Mouse (Mus musculus) frontal cortex, adult 2 months (tissue): ENCODE results near the gene Clpsl2. TPM values are rescaled to one million over a fixed set of nuclear protein-coding genes. Genes with fewer than 3 reads are reported as not detected.
"Not testable (repeated sequence)": the region's sequence is repeated elsewhere in the genome, so short reads cannot be mapped to it uniquely, and the experiment has no call there.

Experiments
- DNase-seq, 2 experiments: peaks; one replicate each; pipeline ENCODE4 v3.0.0; 2022; ENCODE audit warnings: low spot score in 1 of 2; ENCODE audit errors: extremely low spot score in 1 of 2
- polyA plus RNA-seq: library from polyadenylated mRNA; depleted of rRNA; stranded (reverse); fragments of >200 nt; gene quantifications from 2 replicates; pipeline ENCODE4 v1.2.3, GENCODE M21; 2012

The Clpsl2 gene
- polyA plus RNA-seq, 1 experiment, result not detected

DNA sequence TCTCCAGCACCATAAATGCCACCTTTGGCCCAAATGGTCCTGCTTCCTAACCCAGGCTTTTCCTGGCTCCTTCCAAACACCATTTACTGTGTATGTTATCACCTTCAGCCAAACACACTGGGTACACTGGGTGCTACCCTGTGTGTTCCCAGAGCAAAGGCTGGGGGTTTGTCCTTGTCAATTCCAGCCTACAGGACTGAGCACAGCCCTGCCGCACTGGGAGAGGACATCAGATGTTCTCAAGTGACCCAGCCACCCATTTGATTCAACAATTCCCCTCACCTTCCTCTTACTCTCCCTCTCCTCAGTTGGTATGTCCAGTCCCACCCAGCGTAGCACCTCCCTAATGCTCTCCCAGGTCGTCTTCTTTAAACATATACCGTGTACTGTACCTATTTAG, 28.6 kb upstream of the Clpsl2 start:
- no peak for DNase-seq

DNA sequence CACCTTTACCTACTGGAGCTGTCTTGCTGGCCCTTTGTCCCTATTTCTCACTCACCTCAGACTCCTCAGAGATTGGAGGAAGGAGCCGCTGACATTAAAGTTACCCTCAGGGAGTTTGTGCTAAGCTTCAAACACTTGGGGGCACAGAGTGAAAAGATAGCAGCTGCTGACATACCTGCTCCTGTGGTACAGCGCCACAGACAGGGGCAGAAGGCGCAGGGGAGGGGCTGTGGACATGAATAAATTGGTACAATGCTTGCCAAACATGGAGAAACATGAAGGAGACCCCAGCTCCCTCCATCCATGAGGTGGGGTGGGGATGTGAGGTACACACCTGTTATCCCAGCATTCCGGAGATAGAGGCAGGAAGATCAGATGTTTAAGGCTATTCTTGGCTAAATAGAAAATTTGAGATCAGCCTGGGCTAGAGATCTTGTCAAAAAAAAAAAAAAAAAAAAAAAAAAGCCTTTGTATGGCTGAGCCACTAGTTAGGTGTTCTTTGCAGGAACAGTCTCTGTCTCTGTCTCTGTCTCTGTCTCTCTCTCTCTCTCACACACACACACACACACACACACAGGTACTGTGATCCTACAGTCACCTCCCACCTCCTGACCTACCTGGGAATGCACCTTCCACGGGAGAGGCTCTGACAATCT, 28.0 kb upstream of the Clpsl2 start:
- no peak for DNase-seq

DNA sequence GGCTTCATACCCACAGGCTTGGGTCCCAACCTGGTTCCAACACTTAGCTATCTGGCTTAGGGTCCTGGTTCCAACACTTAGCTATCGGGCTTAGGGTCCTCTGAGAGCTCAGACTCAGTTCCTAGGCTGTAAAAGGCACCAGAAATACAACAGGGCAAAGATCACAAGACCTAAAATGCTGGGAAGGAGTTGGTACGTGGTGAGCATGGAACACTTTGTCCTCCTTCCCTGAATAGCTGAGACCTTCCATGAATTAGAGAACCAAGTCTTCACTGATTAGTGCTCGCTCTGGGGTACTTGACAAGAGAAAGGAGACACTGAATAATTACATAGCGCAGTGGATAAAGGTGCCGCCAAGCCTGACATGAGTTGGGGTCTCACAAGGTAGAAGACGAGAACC, 27.3 kb upstream of the Clpsl2 start:
- no peak for DNase-seq

DNA sequence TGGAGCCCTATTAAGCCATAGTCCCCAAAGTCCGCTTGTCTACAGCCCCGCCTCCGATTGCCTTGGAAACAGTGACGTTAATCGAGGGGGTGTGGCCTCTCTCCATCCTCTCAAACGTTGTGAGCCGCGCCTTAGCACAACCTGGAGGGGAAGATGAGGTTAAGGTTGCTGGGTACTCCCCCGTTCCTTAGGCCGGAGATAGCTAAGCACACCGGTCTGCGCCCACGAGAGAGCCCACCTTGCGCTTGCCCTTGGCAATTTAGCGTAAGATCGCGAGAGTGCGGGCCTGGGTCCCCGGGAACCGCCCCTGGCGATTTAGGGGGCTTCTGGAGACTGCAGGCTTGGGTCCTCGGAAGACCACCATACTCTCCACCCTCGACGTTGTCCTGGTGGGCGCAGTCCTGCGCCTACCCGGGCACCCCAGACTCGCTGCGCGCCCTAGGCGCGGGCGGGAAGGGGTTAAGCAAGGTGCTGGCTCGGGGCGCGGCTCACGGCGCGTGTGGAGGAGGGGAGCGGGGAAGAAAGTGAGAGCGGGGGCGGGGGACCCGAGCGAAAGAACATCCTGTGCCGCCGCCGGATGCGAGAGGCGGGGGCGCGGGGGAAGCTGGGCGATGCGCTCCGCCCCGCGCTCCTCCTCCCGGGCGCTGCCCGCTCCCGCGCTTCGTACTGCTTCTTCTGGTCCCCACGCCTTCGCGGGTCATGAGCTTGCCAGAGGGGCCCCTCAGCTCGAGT, 26.4 kb upstream of the Clpsl2 start:
- DNase-seq, result peak; percentile 92 to 97

DNA sequence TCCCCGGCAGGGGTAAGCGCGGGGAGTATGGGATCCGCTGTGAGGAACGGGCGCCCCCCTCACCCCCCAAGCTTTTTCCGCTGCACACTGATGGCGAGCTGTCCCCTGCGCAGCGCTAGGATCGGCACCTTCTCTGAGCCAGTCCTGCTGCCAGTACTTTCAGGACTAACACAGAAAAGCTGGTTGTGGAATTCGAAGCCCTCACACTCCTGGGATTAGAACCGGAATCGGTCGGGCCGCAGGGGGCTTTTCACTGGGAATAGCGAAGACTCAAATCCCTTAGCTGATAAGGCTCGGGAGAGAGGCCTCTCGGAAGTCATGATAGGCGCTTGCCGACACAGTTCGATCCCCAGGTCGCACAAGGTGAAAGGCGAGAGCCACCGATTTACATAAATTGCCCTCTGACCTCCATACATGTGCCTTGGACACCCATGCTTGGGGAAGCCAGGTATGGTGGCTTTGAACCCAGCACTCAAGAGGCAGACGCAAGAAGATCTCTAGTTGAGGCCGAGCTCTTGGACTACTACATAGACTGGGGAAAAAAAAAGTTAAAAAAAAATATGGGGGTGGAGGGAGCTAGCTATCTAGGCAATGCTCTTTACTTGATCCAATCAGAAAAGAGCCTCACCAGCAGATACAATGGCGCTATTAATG, 25.7 kb upstream of the Clpsl2 start:
- no peak for DNase-seq

DNA sequence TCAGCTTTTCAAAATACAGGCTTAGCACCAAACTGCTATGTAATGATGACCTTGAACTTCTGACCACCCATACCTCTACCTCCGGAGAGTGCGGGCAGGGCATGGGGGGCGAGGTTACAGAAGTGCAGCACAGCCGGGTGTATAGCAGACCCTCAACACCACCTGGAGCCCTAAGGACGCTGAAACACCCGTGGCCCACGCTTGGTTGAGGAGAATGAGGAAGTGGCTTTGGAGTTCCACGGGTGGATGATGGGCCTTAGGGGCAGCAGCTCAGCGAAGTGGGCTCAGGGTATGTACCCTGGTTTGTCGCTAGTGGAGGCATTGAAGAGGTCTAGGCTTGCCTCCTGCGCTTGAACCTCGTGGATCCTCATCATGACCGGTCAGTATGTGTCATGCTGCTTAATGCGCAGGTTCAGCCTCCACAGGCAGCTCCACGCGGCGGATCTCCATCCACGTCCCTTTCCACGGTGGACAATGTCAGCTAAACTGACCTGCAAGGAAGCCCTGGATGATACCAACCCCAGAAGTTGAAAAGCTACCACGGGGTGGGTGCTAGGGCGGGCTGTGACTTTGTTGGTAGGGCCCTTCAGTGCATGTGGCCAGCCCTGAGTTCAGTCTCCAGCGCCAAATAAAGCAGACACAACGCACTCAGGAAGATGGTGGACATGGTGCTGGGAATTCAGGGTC, 25.1 kb upstream of the Clpsl2 start:
- no peak for DNase-seq

DNA sequence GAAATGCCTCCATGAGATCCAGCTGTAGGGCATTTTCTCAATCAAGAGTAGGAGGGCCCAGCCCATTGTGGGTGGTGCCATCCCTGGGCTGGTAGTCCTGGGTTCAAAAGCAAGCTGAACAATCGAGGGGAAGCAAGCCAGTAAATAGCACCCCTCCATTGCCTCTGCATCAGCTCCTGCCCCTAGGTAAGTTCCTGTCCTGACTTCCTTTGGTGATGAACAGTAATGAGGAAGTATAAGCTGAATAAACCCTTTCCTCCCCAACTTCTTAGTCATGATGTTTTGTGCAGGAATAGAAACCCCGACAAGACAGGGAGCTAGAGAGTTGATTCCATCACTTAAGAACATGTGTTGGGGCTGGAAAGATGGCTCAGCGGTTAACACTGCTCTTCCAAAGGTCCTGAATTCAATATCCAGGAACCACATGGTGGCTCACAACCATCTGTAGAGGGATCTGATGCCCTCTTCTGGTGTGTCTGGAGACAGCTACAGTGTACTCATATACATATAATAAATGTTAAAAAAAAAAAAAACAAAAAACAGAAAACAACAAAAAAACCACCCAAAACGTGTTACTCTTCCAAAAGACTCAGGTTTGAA, 24.3 kb upstream of the Clpsl2 start:
- DNase-seq, result no peak

DNA sequence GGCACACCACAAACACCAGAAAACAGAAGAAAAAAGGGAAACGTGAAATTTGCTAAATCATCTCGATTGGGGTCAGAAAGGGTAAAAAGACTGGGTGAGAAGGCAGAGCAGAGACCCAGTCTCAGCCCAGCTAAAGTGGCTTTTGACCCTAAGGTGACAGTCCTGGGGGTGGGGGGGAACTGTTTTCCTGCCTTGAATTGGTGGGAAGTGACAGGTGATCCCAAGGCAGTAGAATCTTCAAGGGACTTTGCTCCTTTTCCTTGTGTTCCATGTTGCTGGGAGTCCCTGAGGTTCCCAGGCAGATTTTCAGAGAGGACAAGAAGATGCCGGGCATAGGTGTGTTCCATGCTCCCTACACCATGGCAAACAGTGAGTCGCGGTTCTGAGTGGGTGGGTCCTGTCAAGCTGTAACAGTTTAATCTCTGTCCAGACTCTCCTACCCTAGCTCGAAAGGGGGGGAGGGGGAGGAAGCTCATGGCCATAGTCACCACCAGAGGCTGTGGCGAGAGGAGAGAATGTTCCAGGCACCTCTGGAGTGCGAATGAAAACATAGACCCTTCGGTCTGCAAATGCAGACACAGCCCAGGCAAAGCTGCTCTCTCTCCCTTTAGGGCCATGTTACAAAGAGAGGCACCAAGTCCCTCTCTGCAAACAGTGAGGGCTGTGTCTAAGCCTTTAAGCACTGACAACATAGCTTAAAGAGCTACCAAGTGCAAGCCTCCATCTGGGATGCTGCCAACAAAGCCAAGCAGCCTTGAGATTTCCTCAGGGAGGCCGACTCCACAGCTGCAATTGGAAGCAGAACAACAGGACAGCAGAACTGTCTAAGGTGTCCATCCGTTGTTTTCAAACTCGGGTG, 21.8 kb upstream of the Clpsl2 start:
- DNase-seq, result no peak

DNA sequence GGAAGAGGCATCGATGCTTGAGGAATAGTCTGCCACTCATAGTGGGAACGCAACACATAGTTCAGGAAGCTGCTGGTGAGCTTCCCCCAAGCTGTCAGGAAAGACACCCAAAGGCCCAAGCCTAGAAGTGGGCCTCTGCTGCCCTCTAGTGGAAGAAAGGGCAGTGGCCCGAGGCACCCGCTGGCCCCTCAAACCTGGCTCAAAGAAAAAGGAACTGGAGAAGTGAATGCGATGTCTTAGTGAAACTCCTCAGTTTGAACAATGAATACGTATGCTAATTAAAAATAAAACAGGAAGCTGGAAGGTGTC, 21.2 kb upstream of the Clpsl2 start:
- peak; percentile 57 to 92 for DNase-seq

DNA sequence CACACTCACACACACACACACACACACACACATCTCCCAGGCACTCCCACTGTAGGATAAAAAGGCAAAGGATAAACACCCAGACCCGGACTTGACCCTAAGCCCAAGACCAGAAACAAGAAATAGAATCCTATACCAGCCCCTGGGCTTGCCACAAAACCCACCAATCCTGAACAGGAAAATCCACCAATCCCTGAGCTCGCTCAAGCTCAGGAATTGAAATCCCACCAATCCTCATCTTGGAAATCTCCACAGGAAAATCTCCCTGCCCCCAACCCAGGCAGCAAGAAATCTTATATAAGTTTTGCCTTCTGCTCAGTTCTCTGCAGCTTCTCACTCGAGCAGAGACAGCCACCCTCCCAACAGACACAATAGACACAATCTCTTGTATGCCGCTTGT, 20.1 kb upstream of the Clpsl2 start:
- no peak for DNase-seq

DNA sequence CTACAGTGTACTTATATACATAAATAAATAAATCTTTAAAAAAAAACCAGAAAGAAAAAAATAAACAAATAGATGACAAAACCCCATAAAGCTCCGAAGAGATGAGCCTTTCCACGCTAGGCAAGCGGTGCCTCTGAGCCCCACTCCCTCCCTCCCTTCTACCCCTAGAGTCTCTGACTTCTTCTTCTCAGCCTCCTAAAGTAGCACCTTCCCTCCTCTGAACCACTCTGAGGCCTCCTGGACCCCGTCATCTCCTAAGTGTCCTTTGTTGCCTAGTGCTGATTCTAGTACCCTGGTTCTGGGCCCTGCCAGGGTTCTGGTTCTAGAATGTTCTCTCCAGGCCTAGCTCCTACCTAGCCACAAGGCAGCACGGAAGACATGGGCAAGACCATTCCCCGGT, 18.7 kb upstream of the Clpsl2 start, which contains the start of gene Armc12:
Gene Armc12, plus strand, starts transcription at position 301 of the 400 bp plus-strand sequence.
- DNase-seq, result no peak

DNA sequence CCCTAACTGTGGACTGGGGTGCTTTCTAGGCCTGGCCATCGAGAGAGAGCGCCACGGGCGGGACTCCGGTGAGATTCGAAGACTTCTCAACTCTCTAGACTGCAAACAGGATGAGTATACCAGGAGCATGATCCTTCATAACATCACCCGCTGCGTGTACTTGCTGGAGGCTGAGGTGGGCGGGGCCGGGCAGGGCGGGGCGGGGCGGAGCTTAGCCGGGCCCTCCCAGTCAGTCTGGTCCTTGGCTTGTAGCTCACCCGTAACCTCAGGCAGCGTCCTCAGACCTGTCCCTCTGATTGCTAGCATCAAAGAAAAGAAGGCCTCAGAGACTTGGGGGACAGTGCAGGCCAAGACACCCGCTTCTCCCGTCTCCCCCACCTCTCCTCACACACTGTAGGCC, 17.3 kb upstream of the Clpsl2 start:
- DNase-seq, result no peak

DNA sequence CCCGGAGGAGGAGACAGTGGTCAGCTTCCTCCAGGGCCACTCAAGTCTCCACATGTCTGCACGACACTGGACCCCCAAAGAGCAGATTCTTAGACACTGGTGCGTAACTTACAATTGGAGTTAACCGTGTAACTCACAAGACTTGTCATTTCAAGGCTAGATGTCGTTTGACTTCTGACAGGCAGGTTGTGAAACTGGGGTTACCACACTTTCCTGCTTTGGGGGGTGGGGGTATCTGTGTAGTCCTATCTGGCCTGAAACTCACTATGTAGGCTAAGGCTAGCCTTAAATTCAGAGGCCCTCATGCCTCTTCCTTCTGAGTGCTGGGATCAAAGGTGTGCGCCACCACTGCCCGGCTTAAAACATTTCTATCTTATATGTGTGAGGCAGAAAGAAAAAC, 16.7 kb upstream of the Clpsl2 start:
- DNase-seq, result no peak

DNA sequence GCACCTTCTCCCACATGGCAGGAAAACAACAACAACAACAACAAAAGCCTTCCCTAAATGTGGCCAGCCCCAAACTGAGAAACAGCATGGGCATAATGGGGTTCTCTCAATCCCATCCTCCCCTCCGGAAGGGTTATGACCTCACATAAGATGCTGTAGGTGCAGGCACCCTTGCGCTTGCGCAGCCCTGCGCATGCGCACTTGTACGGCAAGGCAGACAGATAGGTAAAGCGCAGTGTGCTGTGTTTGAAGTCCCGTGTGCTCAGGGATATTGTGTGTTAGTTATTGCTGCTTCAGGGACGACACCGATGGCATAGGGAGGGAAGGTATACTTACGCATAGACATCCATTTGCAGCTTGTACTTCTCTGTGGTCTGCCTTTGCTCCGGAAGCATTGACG, 15.9 kb upstream of the Clpsl2 start:
- DNase-seq, result no peak

DNA sequence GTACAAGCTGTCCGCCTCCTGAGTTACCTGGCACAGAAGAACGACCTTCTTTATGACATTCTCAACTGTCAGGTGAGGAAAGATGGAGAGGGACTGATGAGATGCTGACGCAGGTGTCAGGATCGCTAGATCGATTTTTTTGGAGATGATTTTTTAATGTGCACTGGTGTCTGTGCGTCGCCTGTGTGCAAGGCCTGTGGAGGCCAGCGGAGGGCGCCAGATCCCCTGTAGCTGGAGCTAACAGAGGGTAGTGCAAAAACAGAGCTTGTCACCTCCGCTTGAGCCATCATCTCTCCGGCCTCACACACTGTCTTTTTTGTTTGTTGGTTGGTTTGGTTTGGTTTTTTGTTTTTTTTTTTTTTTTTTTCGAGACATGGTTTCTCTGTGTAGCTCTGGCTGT, 11.3 kb upstream of the Clpsl2 start:
- DNase-seq, result no peak

DNA sequence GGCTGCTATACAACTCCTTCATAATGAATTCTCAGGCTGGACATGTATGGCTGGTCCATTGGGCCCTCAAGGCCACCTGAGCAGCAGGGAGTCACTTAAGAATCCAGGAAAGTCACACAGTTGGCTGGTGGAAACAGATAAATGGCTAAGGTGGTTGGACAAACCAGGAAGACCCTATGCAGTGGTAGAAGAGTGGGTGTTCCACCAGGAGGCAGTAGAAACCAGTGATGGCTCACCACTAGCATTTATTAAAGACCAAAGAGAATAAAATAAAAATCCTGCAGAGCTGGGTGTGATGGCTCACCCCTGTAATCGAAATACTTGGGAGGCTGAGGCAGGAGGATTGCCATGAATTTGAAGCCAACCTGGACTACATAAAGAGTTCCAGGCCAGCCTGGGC, 2.3 kb upstream of the Clpsl2 start:
- peak in 1 of 2 experiments; percentile 24 for DNase-seq

DNA sequence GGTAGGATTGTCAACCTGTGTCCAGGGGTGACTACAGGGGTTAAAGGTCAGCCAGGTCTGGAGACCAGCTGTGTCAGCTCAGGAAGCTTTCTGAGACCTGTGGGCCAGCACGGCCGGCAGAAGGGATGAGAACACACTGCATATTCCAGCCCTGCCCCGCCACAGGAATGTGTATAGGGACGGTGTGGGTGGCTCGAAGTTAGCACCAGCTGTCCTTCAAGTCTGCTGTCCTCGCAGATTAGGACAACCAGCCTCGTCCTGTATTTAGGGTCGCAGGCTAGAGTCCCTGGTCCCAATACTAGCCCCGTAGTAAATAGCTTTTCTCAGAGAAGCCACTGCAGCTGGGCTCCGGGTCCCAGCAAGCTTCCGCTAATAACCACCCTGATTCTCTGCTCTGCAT, 661 bp upstream of the Clpsl2 start:
- no peak for DNase-seq

DNA sequence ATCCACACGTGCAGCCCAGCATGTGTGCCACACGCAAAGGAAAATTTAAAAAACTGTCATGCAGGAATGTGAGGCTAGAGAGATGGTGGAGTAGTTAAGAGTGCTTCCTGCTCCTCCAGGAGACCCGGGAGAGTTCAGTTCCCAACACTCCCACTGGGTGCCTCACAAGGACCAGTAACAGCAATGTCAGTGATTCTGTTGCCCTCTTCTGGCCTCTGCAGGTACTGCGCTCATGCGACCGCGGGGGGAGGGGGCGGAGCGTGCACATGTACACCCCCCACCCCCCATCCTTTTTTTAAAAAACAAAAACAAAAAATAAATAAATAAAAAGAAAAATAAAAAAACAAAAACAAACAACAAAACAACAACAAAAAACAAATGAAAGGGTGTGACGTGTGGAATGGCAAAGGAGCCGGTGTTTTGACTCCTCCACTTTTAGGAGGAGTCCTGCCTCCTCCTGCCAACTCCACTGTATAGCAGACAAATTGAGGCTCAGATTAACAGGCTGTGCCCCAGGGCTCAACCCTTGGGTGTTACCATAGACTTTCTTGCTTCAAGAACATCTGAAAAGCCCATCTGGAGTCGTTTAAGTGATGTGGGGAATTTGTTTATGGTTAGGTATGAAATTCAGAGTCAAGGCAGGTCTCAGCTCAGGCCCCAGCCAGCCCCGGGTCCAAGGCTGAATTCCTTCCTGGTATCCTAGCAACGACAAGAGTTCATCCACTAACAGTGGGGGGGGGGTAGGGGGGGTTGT, 4.0 kb downstream of the Clpsl2 start:
- peak; percentile 26 to 81 for DNase-seq

DNA sequence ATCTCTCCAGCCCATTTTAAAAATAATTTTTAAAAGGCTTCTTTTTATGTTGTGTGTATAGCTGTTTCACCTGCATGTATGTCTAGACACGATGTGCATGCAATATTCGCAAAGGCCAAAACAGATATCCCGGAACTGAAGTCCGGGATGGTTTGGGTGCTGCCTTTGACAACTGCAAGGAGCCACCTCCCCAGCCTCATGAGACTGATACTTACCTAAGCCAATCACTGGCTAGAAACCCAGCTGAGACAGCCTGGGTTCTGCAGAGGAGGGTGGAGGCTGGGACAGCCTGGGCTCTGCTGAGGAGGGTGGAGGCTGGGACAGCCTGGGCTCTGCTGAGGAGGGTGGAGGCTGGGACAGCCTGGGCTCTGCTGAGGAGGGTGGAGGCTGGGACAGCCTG, 4.8 kb downstream of the Clpsl2 start:
- not testable (repeated sequence) for DNase-seq
